Mouse (Mus musculus) bone marrow macrophage, adult 2 months (primary cell): ENCODE measurements at regions not wholly inside any gene's neighbourhood (a gene's known extent, or its start where the extent isn't known, plus 50 kb on each side); places are given as distances from the start of the nearest gene placed in this dataset.

ENCODE experiments used
- CTCF ChIP-seq: IDR thresholded peaks from 2 replicates; pipeline ENCODE4 v1.5.1; 2012; ENCODE audit warnings: low read depth, mild to moderate bottlenecking, low read length, moderate library complexity
- POLR2A ChIP-seq: IDR thresholded peaks from 2 replicates; pipeline ENCODE4 v1.6.1; 2012; ENCODE audit warnings: mild to moderate bottlenecking, low read depth, low read length, borderline replicate concordance

DNA sequence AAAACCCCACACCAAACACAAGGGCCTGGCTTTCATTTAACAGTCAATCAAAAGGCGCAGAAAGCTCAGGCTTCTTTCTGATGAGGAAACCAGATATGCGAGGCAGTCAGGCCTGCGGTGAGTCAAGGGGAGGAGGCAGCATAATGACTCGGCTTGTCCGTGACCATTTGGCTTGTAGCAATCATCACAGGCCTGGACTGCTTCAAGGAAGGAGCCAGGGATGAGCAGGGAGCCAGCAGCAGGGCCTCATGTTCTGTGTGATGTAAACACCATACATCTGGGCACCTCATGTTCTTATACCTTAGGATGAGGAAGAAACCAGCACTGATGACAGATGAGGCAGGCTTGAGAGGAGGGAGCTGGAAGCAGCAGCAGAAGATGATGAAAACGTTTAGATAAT is 264.6 kb upstream of the Habp2 start:
- TF ChIP-seq CTCF (no peak), POLR2A (no peak)
